Mouse (Mus musculus): ENCODE results near the gene Papola.

Gene Papola

DNA sequence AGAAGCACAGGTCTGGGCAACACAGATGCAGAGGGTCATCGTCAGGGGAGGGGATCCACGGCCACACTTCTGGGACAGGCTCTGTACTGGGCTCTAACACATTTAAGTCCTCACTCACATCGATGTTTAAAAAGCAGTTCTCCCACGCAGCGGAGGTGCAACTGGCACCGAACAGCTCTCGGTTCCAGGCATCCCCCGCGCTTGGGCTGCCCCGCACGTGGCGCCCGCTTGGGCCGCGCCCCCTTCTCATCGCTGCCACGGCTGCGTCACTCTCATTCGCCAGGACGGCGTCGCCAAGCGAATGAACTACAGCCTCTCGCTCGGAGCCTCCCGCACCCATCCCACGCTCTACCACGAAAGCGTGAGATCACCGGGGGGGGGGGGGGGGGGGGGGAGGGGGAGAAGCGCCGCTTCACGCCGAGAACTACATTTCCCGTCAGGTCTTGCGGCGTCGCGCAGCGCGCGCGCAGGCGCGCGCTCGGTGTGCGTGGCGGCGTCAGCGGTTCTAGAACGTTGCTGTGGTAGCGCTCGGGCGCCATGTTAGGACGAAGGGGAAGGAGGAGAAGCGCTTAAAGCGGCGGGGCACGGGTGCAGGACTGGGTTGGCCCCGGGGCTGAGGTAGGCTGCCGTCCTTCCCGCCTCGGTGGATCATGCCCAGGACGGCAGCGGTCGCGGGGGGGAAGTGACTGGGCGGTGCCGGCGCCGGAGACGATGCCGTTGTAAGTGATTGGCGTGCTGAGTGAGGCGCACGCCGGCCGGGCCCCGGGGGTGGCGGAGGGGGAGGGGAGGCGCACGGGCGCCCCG is at the start of gene Papola:
TSS of gene Papola (plus strand) at position 499 of the 804 bp plus-strand sequence.
- DNase-seq (ENCODE audit: low read depth): peak; percentile 97

DNA sequence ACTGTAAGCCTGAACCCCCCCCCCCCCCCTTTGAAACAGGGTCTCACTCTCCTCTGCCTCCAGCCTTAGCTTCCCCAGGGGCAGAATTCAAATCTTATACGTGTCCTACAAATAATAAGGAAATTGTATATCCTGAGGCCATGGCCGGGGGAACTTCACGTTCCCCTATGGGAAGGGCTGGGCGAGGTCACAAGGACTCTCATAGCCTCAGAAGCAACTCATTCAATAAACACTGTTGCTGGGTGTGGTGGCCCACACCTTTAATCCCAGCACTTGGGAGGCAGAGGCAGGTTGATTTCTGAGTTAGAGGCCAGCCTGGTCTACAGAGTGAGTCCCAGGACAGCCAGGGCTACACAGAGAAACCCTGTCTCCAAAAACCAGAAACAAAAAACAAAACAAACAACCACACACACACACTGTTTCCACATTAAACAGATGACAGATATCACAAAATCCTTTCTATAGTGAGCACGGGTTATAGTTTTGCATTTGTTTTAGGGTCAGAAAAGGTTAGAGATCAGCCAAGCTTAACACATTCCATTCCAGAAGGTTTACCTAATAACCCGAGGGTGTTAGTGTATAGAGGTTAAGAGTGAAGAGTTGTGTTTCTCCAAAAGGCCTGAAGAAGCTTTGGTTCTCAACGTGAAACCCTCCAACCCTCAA is 49.1 kb upstream of the Papola start:
- no peak for DNase-seq (ENCODE audit: low read depth)

GRCm38 (mm10) chr12:105735889-105736251 is 48.6 kb upstream of the Papola start:
- no peak for DNase-seq (ENCODE audit: low read depth)

GRCm38 (mm10) chr12:105738316-105739096 is 46.0 kb upstream of the Papola start:
- no peak for DNase-seq (ENCODE audit: low read depth)

- no peak for DNase-seq (ENCODE audit: low read depth)
Measured at GRCm38 (mm10) chr12:105739656-105740055, 44.8 kb upstream of the Papola start.

- DNase-seq (ENCODE audit: low read depth): no peak
Measured at GRCm38 (mm10) chr12:105748114-105748513, 36.4 kb upstream of the Papola start.

DNA sequence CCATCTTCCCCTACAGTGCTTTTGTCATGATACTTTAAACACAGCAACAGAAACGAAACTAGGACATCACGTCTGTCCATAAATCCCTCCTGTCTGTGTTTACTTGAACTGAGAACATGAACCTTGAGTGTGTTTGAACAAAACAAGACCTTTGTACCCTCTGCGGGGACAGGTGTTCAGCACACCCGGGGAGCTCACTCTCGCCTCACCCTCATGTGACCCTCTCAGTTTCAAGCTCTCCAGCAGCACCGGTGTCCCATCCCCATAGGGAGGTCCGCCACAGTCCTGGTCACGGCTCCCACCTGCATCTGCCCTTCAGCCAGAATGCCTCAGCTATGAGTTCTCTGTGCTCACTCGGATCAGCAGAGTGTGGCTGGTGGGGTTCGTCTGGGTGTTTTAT is 30.7 kb upstream of the Papola start:
- DNase-seq (ENCODE audit: low read depth): no peak

DNA sequence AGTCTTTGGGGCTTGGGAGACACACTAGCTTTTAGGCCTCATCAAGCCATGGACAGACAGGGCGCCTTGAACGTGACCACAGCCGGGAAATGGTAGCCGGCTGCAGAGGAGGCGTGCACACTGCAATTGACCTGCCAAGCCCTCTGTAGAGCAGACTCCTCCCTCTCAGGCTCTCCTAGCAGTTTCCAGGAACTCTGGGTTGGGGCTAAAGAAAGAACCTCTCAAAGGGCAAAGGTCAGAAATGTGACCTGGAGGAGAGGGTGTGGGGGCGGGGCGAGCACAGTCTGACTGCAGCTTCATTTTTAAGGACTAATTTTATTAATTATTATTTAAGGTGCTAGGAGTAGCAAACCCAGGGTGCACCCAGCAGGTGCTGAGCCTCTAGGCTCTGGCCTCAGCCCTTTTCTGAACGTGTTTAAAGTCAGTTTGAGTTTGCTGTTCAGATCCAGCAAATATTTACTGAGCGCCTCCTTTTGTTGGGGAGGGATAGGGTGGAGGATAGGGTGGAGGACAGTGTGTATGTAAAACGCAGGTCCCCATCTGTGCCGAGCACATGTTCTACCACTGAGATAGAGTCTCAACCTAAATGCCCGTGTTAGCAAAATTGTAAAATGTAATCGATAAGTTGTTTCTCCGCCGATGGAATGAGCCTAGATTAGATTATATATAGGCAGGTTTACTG is 26.5 kb upstream of the Papola start:
- no peak for DNase-seq (ENCODE audit: low read depth)

DNA sequence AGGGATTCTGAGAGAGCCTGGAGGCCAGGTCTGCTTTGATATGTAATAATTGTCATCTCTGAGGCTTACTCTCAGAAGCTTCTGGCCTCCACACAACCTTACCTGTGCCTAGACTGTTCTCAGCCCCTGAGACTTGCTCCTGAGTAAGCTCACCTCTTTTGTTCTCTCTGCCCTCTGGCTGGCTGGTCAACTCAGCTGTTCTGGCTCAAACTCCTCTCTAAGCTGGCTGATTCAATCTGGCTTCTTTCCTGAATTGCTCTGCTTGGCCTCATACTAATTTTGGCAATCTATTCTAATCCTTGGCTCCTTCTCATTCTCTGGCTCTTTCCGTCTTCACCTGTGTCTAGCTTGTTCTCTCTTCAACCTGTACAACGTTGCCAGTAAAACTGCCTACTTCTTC is 25.6 kb upstream of the Papola start:
- DNase-seq (ENCODE audit: low read depth): no peak

- DNase-seq (ENCODE audit: low read depth): no peak
Measured at GRCm38 (mm10) chr12:105759849-105760478, 24.5 kb upstream of the Papola start.

DNA sequence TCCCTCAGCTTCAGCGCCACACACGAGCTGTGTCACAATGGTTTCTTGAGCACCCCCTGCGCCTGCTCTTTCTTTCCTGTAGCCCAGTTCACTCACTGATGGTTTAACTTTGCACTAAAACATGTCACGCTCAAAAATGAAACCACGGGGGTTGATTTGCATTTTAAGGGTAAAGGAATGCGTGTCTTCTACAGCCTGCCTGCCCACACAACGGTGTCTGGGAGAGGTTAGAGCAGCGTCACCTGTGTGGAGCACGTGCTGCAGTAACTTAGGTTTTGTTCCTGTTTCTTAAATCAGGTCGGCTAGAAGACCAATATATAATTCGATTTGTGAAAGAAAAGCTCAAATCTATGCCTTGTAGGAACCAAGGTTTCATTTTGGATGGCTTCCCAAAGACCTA is 23.3 kb upstream of the Papola start:
- peak; percentile 13 for DNase-seq (ENCODE audit: low read depth)

GRCm38 (mm10) chr12:105761629-105762028 is 22.9 kb upstream of the Papola start:
- DNase-seq (ENCODE audit: low read depth): no peak

GRCm38 (mm10) chr12:105769700-105770099 is 14.8 kb upstream of the Papola start:
- no peak for DNase-seq (ENCODE audit: low read depth)

DNA sequence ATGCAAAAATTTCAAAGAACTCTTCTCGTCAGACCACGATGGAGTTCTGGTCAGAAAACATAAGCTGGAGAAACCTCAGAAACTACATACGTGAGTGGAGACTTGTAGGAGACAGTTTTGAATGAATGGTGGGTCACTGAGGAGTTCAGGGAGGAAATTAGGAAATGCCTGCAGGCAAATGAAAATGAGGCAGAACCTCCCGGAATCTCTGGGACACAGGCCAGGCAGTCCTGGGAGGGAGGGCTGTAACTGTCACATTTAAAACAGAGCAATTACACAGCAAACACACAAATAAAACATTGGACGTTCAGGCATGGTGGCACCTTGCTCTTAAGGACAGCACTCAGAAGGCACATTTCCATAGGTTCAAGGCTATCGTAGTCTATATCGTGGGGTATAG is 9.6 kb upstream of the Papola start:
- peak; percentile 68 for DNase-seq (ENCODE audit: low read depth)

GRCm38 (mm10) chr12:105777651-105778050 is 6.8 kb upstream of the Papola start:
- no peak for DNase-seq (ENCODE audit: low read depth)

DNA sequence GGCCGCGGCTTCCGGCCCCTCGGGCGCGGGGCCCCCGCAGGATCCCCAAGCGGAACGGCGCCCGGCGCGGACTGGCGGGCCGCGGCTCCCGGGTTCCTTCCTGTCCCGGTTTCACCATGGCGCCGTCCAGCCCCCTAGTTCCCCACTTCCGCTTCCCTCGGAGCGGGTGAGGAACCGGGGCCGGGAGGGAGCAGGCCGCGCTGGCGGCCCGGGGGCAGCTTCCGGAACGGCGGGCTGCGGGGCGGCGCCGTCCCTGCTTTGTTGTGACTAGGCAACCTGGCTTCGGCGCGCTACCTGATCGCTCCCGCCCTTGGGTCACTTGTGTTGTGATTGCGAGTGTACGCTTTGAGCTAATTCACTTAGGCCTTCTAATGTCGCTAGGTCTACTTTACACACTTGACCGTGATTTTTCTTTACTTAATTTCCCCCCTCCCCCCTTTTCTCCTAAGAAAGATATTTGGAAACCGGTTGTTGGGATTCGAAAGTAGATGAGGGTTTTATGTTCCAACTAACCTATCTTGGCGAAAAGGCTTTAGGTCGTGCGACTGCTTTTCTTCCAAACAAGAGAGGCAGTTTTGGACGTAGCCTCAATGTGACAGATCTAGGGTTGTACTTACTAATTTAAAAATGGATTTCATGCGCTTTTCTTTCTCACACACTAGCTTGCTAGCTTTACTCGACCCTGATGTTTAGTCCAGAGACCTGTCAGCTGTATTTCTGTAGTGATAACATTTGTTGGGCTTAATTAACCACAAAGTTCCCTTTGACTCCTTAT is 693 bp downstream of the Papola start:
- DNase-seq (ENCODE audit: low read depth): peak; percentile 80

- DNase-seq (ENCODE audit: low read depth): no peak
Measured at GRCm38 (mm10) chr12:105786113-105786512, 1.6 kb downstream of the Papola start.

DNA sequence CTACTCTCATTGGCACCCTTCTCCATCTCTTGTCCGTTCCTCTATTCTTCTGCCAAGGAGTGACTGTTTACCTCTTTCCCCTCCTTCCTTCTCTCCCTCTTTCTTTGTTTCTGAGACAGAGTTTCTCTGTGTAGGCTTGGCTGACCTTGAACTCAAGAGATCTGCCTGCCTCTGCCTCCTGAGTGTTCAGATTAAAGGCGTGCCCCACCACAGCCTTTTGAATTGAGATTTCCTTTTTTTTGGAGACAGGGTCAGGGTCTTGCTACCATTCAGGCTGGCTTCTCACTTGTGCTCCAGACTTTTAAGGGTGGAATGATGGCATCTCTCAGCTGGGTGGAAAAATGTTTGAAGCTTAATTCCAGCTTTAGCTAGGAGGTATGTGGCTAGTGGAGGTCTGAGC is 3.1 kb downstream of the Papola start:
- no peak for DNase-seq (ENCODE audit: low read depth)

DNA sequence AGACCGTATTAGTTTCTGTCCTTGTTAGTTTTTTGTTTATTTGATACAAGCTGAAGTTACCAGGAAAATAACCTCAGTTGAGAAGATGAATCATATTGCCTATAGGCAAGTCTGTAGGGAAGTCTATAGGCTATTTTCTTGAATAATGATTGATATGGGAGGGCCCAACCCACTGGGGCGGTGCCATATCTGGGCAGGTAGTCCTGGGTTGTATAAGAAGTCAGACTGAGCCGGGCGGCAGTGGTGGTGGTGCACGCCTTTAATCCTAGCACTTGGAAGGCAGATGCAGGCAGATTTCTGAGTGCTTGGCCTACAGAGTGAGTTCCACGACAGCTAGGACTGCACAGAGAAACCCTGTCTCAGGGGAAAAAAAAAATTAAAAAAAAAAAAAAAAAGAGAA is 5.4 kb downstream of the Papola start:
- DNase-seq (ENCODE audit: low read depth): no peak

DNA sequence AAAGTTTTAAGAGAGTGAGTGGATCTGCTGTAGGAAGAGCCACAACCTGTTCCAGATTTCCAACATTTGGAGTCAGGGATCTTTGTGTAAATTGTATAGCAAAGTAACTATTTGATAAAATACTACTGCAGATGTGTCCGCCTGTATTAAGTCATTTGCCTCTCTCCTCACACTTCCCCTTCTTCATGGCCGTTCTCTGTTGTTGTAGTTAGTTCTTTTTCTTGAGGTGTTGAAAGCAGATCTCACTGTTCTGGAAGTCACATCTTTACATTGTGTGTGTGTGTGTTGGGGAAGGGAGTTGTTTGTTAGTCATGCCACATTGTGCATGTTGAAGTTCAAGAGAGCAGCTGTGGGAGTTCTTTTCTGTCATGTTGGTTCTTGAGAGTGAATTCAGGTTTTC is 10.4 kb downstream of the Papola start:
- DNase-seq (ENCODE audit: low read depth): no peak

- DNase-seq (ENCODE audit: low read depth): no peak
Measured at GRCm38 (mm10) chr12:105798001-105798400, 13.5 kb downstream of the Papola start.
